Mouse (Mus musculus): ENCODE results near the gene Rab28. TPM values are rescaled to one million over a fixed set of nuclear protein-coding genes. Genes with fewer than 3 reads are reported as not detected.

Gene Rab28
- total and polyA plus RNA-seq, 3 experiments: 39.9 to 78.7 (median 73.5) TPM

- no peak for DNase-seq
Observed at GRCm38 (mm10) chr5:41627224-41628144, 80.5 kb downstream of the Rab28 start.

- no peak for DNase-seq
Observed at GRCm38 (mm10) chr5:41625544-41625943, 82.4 kb downstream of the Rab28 start.

- no peak for DNase-seq
Observed at GRCm38 (mm10) chr5:41621748-41622147, 86.2 kb downstream of the Rab28 start.

GRCm38 (mm10) chr5:41618966-41619365, 89.0 kb downstream of the Rab28 start:
- no peak for DNase-seq

- DNase-seq: no peak
Observed at GRCm38 (mm10) chr5:41610447-41611030, 97.4 kb downstream of the Rab28 start.

- peak; percentile 8 for DNase-seq
Observed at GRCm38 (mm10) chr5:41596242-41597117, 111.5 kb downstream of the Rab28 start.

- DNase-seq: no peak
Observed at GRCm38 (mm10) chr5:41595199-41595598, 112.8 kb downstream of the Rab28 start.

GRCm38 (mm10) chr5:41578051-41578450, 129.9 kb downstream of the Rab28 start:
- DNase-seq: no peak

Other genes starting within 250 kb of the Rab28 start
- not detected for gene Nkx3-2, start 56.3 kb upstream of the Rab28 start, total RNA-seq (2021)
- 0.11 TPM in 1 of 2 replicates, not detected in the other for gene Nkx3-2, start 56.3 kb upstream of the Rab28 start, polyA plus RNA-seq (2012; rRNA removed)
- 10 to 100 TPM; 23.5 to 34.7 TPM for gene Bod1l, start 136.2 kb upstream of the Rab28 start, total RNA-seq (2021)
- gene Bod1l, start 136.2 kb upstream of the Rab28 start, polyA plus RNA-seq (2012; rRNA removed): 4.5 and 11.9 TPM in 2 replicates